Mouse (Mus musculus) spleen, adult 10 weeks (tissue): ENCODE results near the gene Smpd2. TPM values are rescaled to one million over a fixed set of nuclear protein-coding genes. Genes with fewer than 3 reads are reported as not detected.

Source experiments
- polyA plus RNA-seq: library from polyadenylated mRNA; stranded (reverse); fragments of 350-450 nt; fragmentation: Illumina TruSeq; extraction: RNeasy Lipid Tissue Mini Kit (QIAGEN cat#74804); gene quantifications from one replicate; pipeline ENCODE4 v1.2.3, GENCODE M21; 2015; ENCODE audit warnings: low replicate concordance; ENCODE audit not compliant: insufficient read depth

The Smpd2 gene
- 22.0 TPM for polyA plus RNA-seq

GRCm38 (mm10) chr10:41489708-41490517 lies at the start of gene Smpd2, which contains the start of gene Ppil6:
TSS of gene Smpd2 (minus strand) at chr10:41490369.
TSS of gene Ppil6 (plus strand) at chr10:41490439.

GRCm38 (mm10) chr10:41518981-41519618 lies 28.9 kb upstream of the Smpd2 start, which contains the start of gene Cd164:
TSS of gene Cd164 (plus strand) at chr10:41519414.

GRCm38 (mm10) chr10:41476171-41477017 lies 13.8 kb downstream of the Smpd2 start, which contains the start of gene Mical1:
TSS of gene Mical1 (plus strand) at chr10:41476314.

GRCm38 (mm10) chr10:41450137-41450670 lies 40.0 kb downstream of the Smpd2 start, which contains the start of gene Zbtb24:
TSS of gene Zbtb24 (plus strand) at chr10:41450383.

Other genes starting within 250 kb of the Smpd2 start
- gene Fig4, start 187.1 kb downstream of the Smpd2 start, polyA plus RNA-seq = 25.9 TPM
- 0.06 TPM for gene Ak9, start 186.4 kb downstream of the Smpd2 start, polyA plus RNA-seq
- gene Zbtb24, start 40.0 kb downstream of the Smpd2 start, polyA plus RNA-seq = 31.3 TPM
- gene Mical1, start 14.1 kb downstream of the Smpd2 start, polyA plus RNA-seq = 81.7 TPM
- not detected for gene Ppil6, start 70 bp upstream of the Smpd2 start, polyA plus RNA-seq
- gene Cd164, start 29.0 kb upstream of the Smpd2 start, polyA plus RNA-seq = 283 TPM
- 1.8 TPM for gene Ccdc162, start 226.3 kb upstream of the Smpd2 start, polyA plus RNA-seq